Mouse (Mus musculus) liver, postnatal 0 days (tissue): Measurements from ENCODE around the gene Ciao2a.

Experiments used
- CTCF ChIP-seq: sonication (generic); IDR thresholded peaks from 2 replicates; pipeline ENCODE4 v1.5.1; 2016; ENCODE audit warnings: antibody characterized with exemption, low read depth
- EP300 ChIP-seq: IDR thresholded peaks from 2 replicates; pipeline ENCODE4 v1.6.1; 2016; ENCODE audit warnings: antibody characterized with exemption, low read depth, mild to moderate bottlenecking

DNA sequence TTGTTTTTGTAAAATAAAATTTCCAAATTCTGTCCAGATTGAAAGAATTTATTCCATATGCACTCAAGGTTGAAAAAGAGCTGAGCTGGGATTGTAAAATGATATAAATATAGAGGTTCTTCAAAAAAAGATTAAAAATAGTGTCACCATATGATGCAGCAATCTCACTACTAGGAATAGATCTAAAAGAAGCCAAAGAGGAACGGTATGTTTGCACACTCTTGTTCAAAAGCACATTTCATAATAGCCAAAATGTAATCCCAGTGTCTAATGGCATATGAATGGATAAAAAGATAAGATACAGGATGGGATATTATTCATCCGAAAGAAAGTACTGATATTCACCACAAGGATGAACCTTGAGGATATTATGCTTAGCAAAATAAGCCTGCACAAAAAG is 6.9 kb upstream of the Ciao2a start:
- TF ChIP-seq EP300, result no peak
- TF ChIP-seq CTCF, result no peak
